ENCODE assay signal across 18 mouse cellular contexts in the genomic region with DNA sequence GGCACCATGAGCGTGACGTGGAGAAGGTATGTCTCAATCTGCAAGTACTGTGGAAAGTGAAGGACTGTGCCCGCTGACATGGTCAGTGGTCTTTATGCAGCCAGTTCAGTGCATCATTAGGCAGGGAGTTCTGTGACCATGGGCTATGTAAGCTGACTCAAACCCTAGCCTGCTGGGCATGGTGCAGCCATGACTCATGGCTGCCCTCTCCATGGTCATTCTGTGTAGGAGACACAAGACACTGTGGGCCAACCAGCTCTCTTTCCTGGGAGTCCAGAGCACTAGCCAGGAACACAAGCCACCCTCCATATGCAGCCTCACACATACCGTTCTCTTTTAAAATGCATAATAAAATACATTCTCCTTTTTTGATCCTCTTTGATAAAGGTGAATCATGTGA. TPM values are rescaled to one million over a fixed set of nuclear protein-coding genes. Genes with fewer than 3 reads are reported as not detected.
A peak's percentile ranks its signal among the peaks of the same experiment; 100 is the strongest.
DNase-seq lines count a peak whose midpoint lies in the region.
"Had no signal": no experiment of that assay in that cellular context is flagged by ENCODE, and none has a peak within 500 bp of the region (broad histone marks: within the 10 kb centered on the region; RNA-seq: fewer than 3 reads in every experiment).

No protein-coding gene starts in this region.

- DNase-seq in adrenal gland, adult 8-10 months: peak; percentile 36
- no peak for DNase-seq in adrenal gland, postnatal 10 days
- DNase-seq in 3134 (ENCODE audit: extremely low read depth, insufficient read length, low spot score) (peak; percentile 26), 3T3-L1 (ENCODE audit: low read depth, low spot score) (peak; percentile 35)
- DNase-seq in thymus, postnatal 10 days (ENCODE audit: low spot score in 2 of 2): no peak
- no peak for DNase-seq in right cerebral cortex, adult 2 months (ENCODE audit: low spot score in 2 of 2)
- DNase-seq: B cell, adult 2 months; cerebellum, adult 11 months; cerebellum, adult 2 months; cerebellum, adult 9-11 months; cerebellum, postnatal 25 days; forebrain, postnatal 0 days; gastrocnemius, adult 2 months; gastrocnemius, postnatal 14 days; heart, adult 18-20 months; heart, postnatal 14 days; heart, postnatal 4 days; kidney, adult 18-20 months had no signal

RNA-seq across cellular contexts. Expression of gene Tspan3, which starts 39.0 kb away (rescaled TPM):
- total RNA-seq in adrenal gland, adult 8-10 months (2022): 100 to 1,000 TPM; 114 to 151 (median 125) TPM
- 100 to 1,000 TPM; 126 to 152 TPM for total RNA-seq in adrenal gland, postnatal 10 days (2021)

Comparison
In these comparisons a context has a peak if more than half of its experiments do, and no peak if none do; other contexts are left out.
1. DNase-seq: peak in adrenal gland, adult 8-10 months (single experiment), 3134 (single experiment) and 3T3-L1 (single experiment); none in adrenal gland, postnatal 10 days (single experiment), thymus, postnatal 10 days (0 of 2) and right cerebral cortex, adult 2 months (0 of 2).